Mouse (Mus musculus): ENCODE results near the gene Gdpd5.
A peak's percentile ranks its signal among the peaks of the same experiment; 100 is the strongest.

The Gdpd5 gene

GRCm38 (mm10) chr7:99405386-99406155 is 24.4 kb downstream of the Gdpd5 start:
- DNase-seq (ENCODE audit: low read depth) = no peak

- DNase-seq (ENCODE audit: low read depth) = peak; percentile 31
Measured at GRCm38 (mm10) chr7:99407598-99407997, 26.4 kb downstream of the Gdpd5 start.

- no peak for DNase-seq (ENCODE audit: low read depth)
Measured at GRCm38 (mm10) chr7:99409441-99410222, 28.4 kb downstream of the Gdpd5 start.

- no peak for DNase-seq (ENCODE audit: low read depth)
Measured at GRCm38 (mm10) chr7:99410315-99410714, 29.1 kb downstream of the Gdpd5 start.

- DNase-seq (ENCODE audit: low read depth) = no peak
Measured at GRCm38 (mm10) chr7:99411047-99411779, 30.0 kb downstream of the Gdpd5 start.

GRCm38 (mm10) chr7:99415045-99415444 is 33.8 kb downstream of the Gdpd5 start:
- DNase-seq (ENCODE audit: low read depth) = no peak

- DNase-seq (ENCODE audit: low read depth) = no peak
Measured at GRCm38 (mm10) chr7:99419311-99419710, 38.1 kb downstream of the Gdpd5 start.

- DNase-seq (ENCODE audit: low read depth) = no peak
Measured at GRCm38 (mm10) chr7:99421006-99421405, 39.8 kb downstream of the Gdpd5 start.

GRCm38 (mm10) chr7:99424538-99425155 is 43.4 kb downstream of the Gdpd5 start:
- DNase-seq (ENCODE audit: low read depth) = no peak

- no peak for DNase-seq (ENCODE audit: low read depth)
Measured at GRCm38 (mm10) chr7:99425706-99426105, 44.5 kb downstream of the Gdpd5 start.

GRCm38 (mm10) chr7:99427031-99427430 is 45.8 kb downstream of the Gdpd5 start:
- no peak for DNase-seq (ENCODE audit: low read depth)

- DNase-seq (ENCODE audit: low read depth) = no peak
Measured at GRCm38 (mm10) chr7:99427987-99428386, 46.8 kb downstream of the Gdpd5 start.

GRCm38 (mm10) chr7:99428836-99429235 is 47.6 kb downstream of the Gdpd5 start:
- DNase-seq (ENCODE audit: low read depth) = peak; percentile 79

- no peak for DNase-seq (ENCODE audit: low read depth)
Measured at GRCm38 (mm10) chr7:99429786-99430185, 48.6 kb downstream of the Gdpd5 start.

- DNase-seq (ENCODE audit: low read depth) = no peak
Measured at GRCm38 (mm10) chr7:99430246-99430645, 49.0 kb downstream of the Gdpd5 start.

- peak; percentile 79 for DNase-seq (ENCODE audit: low read depth)
Measured at GRCm38 (mm10) chr7:99432248-99432647, 51.0 kb downstream of the Gdpd5 start.

- DNase-seq (ENCODE audit: low read depth) = peak; percentile 62
Measured at GRCm38 (mm10) chr7:99432863-99433262, 51.6 kb downstream of the Gdpd5 start.

GRCm38 (mm10) chr7:99434672-99435250 is 53.5 kb downstream of the Gdpd5 start:
- DNase-seq (ENCODE audit: low read depth) = peak; percentile 67

- DNase-seq (ENCODE audit: low read depth) = no peak
Measured at GRCm38 (mm10) chr7:99436530-99436929, 55.3 kb downstream of the Gdpd5 start.

GRCm38 (mm10) chr7:99438881-99439280 is 57.7 kb downstream of the Gdpd5 start:
- no peak for DNase-seq (ENCODE audit: low read depth)

GRCm38 (mm10) chr7:99441534-99442072 is 60.4 kb downstream of the Gdpd5 start:
- no peak for DNase-seq (ENCODE audit: low read depth)

All from induced T-regulatory cell, adult 2 months (primary cell).